Mouse (Mus musculus): ENCODE results near the gene Clec16a.
A peak's percentile ranks its signal among the peaks of the same experiment; 100 is the strongest.

Clec16a gene

GRCm38 (mm10) chr16:10639111-10639889 is 94.2 kb downstream of the Clec16a start:
- DNase-seq (ENCODE audit: inconsistent age in 2 of 2, low spot score in 1 of 2) = peak; percentile 22 to 70

- peak; percentile 74 to 92 for DNase-seq (ENCODE audit: inconsistent age in 2 of 2, low spot score in 1 of 2)
Measured at GRCm38 (mm10) chr16:10640041-10640440, 94.9 kb downstream of the Clec16a start.

GRCm38 (mm10) chr16:10641146-10641545 is 96.0 kb downstream of the Clec16a start:
- DNase-seq (ENCODE audit: inconsistent age in 2 of 2, low spot score in 1 of 2) = no peak

GRCm38 (mm10) chr16:10642857-10643633 is 97.9 kb downstream of the Clec16a start:
- DNase-seq (ENCODE audit: inconsistent age in 2 of 2, low spot score in 1 of 2) = no peak

- DNase-seq (ENCODE audit: inconsistent age in 2 of 2, low spot score in 1 of 2) = no peak
Measured at GRCm38 (mm10) chr16:10644238-10644637, 99.1 kb downstream of the Clec16a start.

- no peak for DNase-seq (ENCODE audit: inconsistent age in 2 of 2, low spot score in 1 of 2)
Measured at GRCm38 (mm10) chr16:10644731-10645130, 99.6 kb downstream of the Clec16a start.

- no peak for DNase-seq (ENCODE audit: inconsistent age in 2 of 2, low spot score in 1 of 2)
Measured at GRCm38 (mm10) chr16:10651804-10652203, 106.7 kb downstream of the Clec16a start.

- no peak for DNase-seq (ENCODE audit: inconsistent age in 2 of 2, low spot score in 1 of 2)
Measured at GRCm38 (mm10) chr16:10652935-10653334, 107.8 kb downstream of the Clec16a start.

- peak in 1 of 2 experiments; percentile 42 for DNase-seq (ENCODE audit: inconsistent age in 2 of 2, low spot score in 1 of 2)
Measured at GRCm38 (mm10) chr16:10655236-10655635, 110.1 kb downstream of the Clec16a start.

GRCm38 (mm10) chr16:10655926-10656325 is 110.8 kb downstream of the Clec16a start:
- DNase-seq (ENCODE audit: inconsistent age in 2 of 2, low spot score in 1 of 2) = peak in 1 of 2 experiments; percentile 29

- DNase-seq (ENCODE audit: inconsistent age in 2 of 2, low spot score in 1 of 2) = peak in 1 of 2 experiments; percentile 32
Measured at GRCm38 (mm10) chr16:10656461-10656860, 111.3 kb downstream of the Clec16a start.

GRCm38 (mm10) chr16:10656939-10657338 is 111.8 kb downstream of the Clec16a start:
- DNase-seq (ENCODE audit: inconsistent age in 2 of 2, low spot score in 1 of 2) = no peak

- DNase-seq (ENCODE audit: inconsistent age in 2 of 2, low spot score in 1 of 2) = no peak
Measured at GRCm38 (mm10) chr16:10659211-10659610, 114.1 kb downstream of the Clec16a start.

GRCm38 (mm10) chr16:10660526-10660925 is 115.4 kb downstream of the Clec16a start:
- DNase-seq (ENCODE audit: inconsistent age in 2 of 2, low spot score in 1 of 2) = peak; percentile 72 to 90

- no peak for DNase-seq (ENCODE audit: inconsistent age in 2 of 2, low spot score in 1 of 2)
Measured at GRCm38 (mm10) chr16:10661385-10661784, 116.2 kb downstream of the Clec16a start.

- no peak for DNase-seq (ENCODE audit: inconsistent age in 2 of 2, low spot score in 1 of 2)
Measured at GRCm38 (mm10) chr16:10663890-10664731, 119.0 kb downstream of the Clec16a start.

- peak; percentile 59 to 85 for DNase-seq (ENCODE audit: inconsistent age in 2 of 2, low spot score in 1 of 2)
Measured at GRCm38 (mm10) chr16:10664921-10665894, 120.1 kb downstream of the Clec16a start.

- no peak for DNase-seq (ENCODE audit: inconsistent age in 2 of 2, low spot score in 1 of 2)
Measured at GRCm38 (mm10) chr16:10666766-10667165, 121.6 kb downstream of the Clec16a start.

GRCm38 (mm10) chr16:10668453-10668852 is 123.3 kb downstream of the Clec16a start:
- no peak for DNase-seq (ENCODE audit: inconsistent age in 2 of 2, low spot score in 1 of 2)

Data from adrenal gland, adult (tissue).